Mouse (Mus musculus): Measurements from ENCODE around the gene 2410137M14Rik. TPM values are rescaled to one million over a fixed set of nuclear protein-coding genes. Genes with fewer than 3 reads are reported as not detected.

Gene 2410137M14Rik
- polyA plus RNA-seq, 1 experiment from 2014 or later, result not detected

- H3K4me1 ChIP-seq, result peaks cover 34% of the 10 kb centered on the region
- H3K4me3 ChIP-seq (replicated peaks), result peak overlapping the region; percentile 48
- no peaks in the 10 kb centered on the region for H3K9me3 ChIP-seq (replicated peaks)
- H3K27me3 ChIP-seq, result peaks cover 44% of the 10 kb centered on the region
- peak overlapping the region; percentile 29; the same call in 1 of the 2 replicates for H3K9ac ChIP-seq
- H3K4me2 ChIP-seq (replicated peaks), result peak overlapping the region; percentile 94
- H3K36me3 ChIP-seq, result peaks cover 13% of the 10 kb centered on the region
- WGBS, result under 1% methylated on average over 62 of the region's 62 CpGs
- ATAC-seq (ENCODE audit: insufficient number of reproducible peaks, low FRiP score, low TSS enrichment, low read depth), result peak; percentile 36; the same call in 1 of the 2 replicates
- H3K27ac ChIP-seq (replicated peaks), result no peak overlapping the region
Measured at GRCm38 (mm10) chr17:36947051-36947819, 33.8 kb downstream of the 2410137M14Rik start.

- Histone ChIP-seq H3K27me3 (peaks cover 62% of the 10 kb centered on the region), H3K9ac (no peak overlapping the region), H3K9me3 (replicated peaks) (no peaks in the 10 kb centered on the region), H3K4me3 (replicated peaks) (0 out of 2 replicates have a peak overlapping the region, but pooled peaks have one; percentile 47), H3K4me1 (peaks cover 27% of the 10 kb centered on the region), H3K27ac (replicated peaks) (no peak overlapping the region), H3K36me3 (peaks cover 10% of the 10 kb centered on the region), H3K4me2 (replicated peaks) (no peak overlapping the region)
- ATAC-seq (ENCODE audit: insufficient number of reproducible peaks, low FRiP score, low TSS enrichment, low read depth), result no peak
- WGBS, result 23% methylated on average over 9 of the region's 9 CpGs
Measured at GRCm38 (mm10) chr17:36944121-36944775, 36.8 kb downstream of the 2410137M14Rik start.

GRCm38 (mm10) chr17:36943691-36944090, 37.3 kb downstream of the 2410137M14Rik start:
- Histone ChIP-seq H3K9me3 (replicated peaks) (no peaks in the 10 kb centered on the region), H3K27ac (replicated peaks) (no peak overlapping the region; the same call in 1 of the 2 replicates), H3K4me3 (replicated peaks) (peak overlapping the region; percentile 47), H3K4me1 (peaks cover 27% of the 10 kb centered on the region), H3K27me3 (peaks cover 64% of the 10 kb centered on the region), H3K36me3 (peaks cover 4% of the 10 kb centered on the region), H3K4me2 (replicated peaks) (peak overlapping the region; percentile 84), H3K9ac (no peak overlapping the region)
- 24% methylated on average over 5 of the region's 5 CpGs for WGBS
- ATAC-seq (ENCODE audit: insufficient number of reproducible peaks, low FRiP score, low TSS enrichment, low read depth), result no peak

GRCm38 (mm10) chr17:36942791-36943471, 38.1 kb downstream of the 2410137M14Rik start, which contains the start of gene Rnf39:
TSS of gene Rnf39 (plus strand) at chr17:36942918.
- peak within 1 kb of the TSS; percentile 39 for H3K9ac ChIP-seq
- H3K9me3 ChIP-seq (replicated peaks), result no peaks in the 10 kb centered on the region
- peak within 1 kb of the TSS; percentile 11 for H3K27ac ChIP-seq (replicated peaks)
- peaks cover 64% of the 10 kb centered on the region for H3K27me3 ChIP-seq
- peak; percentile 48; the same call in 1 of the 2 replicates for ATAC-seq (ENCODE audit: insufficient number of reproducible peaks, low FRiP score, low TSS enrichment, low read depth)
- H3K4me2 ChIP-seq (replicated peaks), result peak within 1 kb of the TSS; percentile 84
- H3K36me3 ChIP-seq, result no peaks in the 10 kb centered on the region
- H3K4me1 ChIP-seq, result peaks cover 27% of the 10 kb centered on the region
- peak within 1 kb of the TSS; percentile 47 for H3K4me3 ChIP-seq (replicated peaks)
- 2% methylated on average over 59 of the region's 59 CpGs for WGBS

- 38% methylated on average over 10 of the region's 10 CpGs for WGBS
- H3K36me3 ChIP-seq, result no peaks in the 10 kb centered on the region
- H3K27ac ChIP-seq (replicated peaks), result 0 out of 2 replicates have a peak overlapping the region, but pooled peaks have one; percentile 11
- H3K9me3 ChIP-seq (replicated peaks), result no peaks in the 10 kb centered on the region
- peak overlapping the region; percentile 47 for H3K4me3 ChIP-seq (replicated peaks)
- H3K4me1 ChIP-seq, result peaks cover 24% of the 10 kb centered on the region
- peaks cover 64% of the 10 kb centered on the region for H3K27me3 ChIP-seq
- peak; percentile 53 for ATAC-seq (ENCODE audit: insufficient number of reproducible peaks, low FRiP score, low TSS enrichment, low read depth)
- H3K4me2 ChIP-seq (replicated peaks), result peak overlapping the region; percentile 84
- 0 out of 2 replicates have a peak overlapping the region, but pooled peaks have one; percentile 39 for H3K9ac ChIP-seq
Measured at GRCm38 (mm10) chr17:36942391-36942790, 38.6 kb downstream of the 2410137M14Rik start.

- Histone ChIP-seq H3K9me3 (replicated peaks) (no peaks in the 10 kb centered on the region), H3K4me2 (replicated peaks) (no peak overlapping the region), H3K27me3 (peaks cover 29% of the 10 kb centered on the region), H3K27ac (replicated peaks) (no peak overlapping the region), H3K36me3 (no peaks in the 10 kb centered on the region), H3K9ac (no peak overlapping the region), H3K4me3 (replicated peaks) (no peak overlapping the region), H3K4me1 (peaks cover 9% of the 10 kb centered on the region)
- ATAC-seq (ENCODE audit: insufficient number of reproducible peaks, low FRiP score, low TSS enrichment, low read depth), result no peak
- WGBS, result 82% methylated on average over 2 of the region's 2 CpGs
Measured at GRCm38 (mm10) chr17:36938056-36938455, 43.0 kb downstream of the 2410137M14Rik start.

- no peak overlapping the region for H3K4me3 ChIP-seq (replicated peaks)
- no peaks in the 10 kb centered on the region for H3K27me3 ChIP-seq
- 61% methylated on average over 2 of the region's 2 CpGs for WGBS
- H3K9ac ChIP-seq, result no peak overlapping the region
- H3K4me2 ChIP-seq (replicated peaks), result no peak overlapping the region
- H3K4me1 ChIP-seq, result no peaks in the 10 kb centered on the region
- no peaks in the 10 kb centered on the region for H3K36me3 ChIP-seq
- H3K27ac ChIP-seq (replicated peaks), result no peak overlapping the region
- ATAC-seq (ENCODE audit: insufficient number of reproducible peaks, low FRiP score, low TSS enrichment, low read depth), result no peak
- no peaks in the 10 kb centered on the region for H3K9me3 ChIP-seq (replicated peaks)
Measured at GRCm38 (mm10) chr17:36931806-36932205, 49.2 kb downstream of the 2410137M14Rik start.

GRCm38 (mm10) chr17:36931130-36931529, 49.9 kb downstream of the 2410137M14Rik start:
- Histone ChIP-seq H3K27ac (replicated peaks) (no peak overlapping the region), H3K9ac (no peak overlapping the region), H3K9me3 (replicated peaks) (no peaks in the 10 kb centered on the region), H3K27me3 (no peaks in the 10 kb centered on the region), H3K36me3 (no peaks in the 10 kb centered on the region), H3K4me1 (no peaks in the 10 kb centered on the region), H3K4me2 (replicated peaks) (no peak overlapping the region), H3K4me3 (replicated peaks) (no peak overlapping the region)
- ATAC-seq (ENCODE audit: insufficient number of reproducible peaks, low FRiP score, low TSS enrichment, low read depth), result no peak
- 81% methylated on average over 4 of the region's 4 CpGs for WGBS

- Histone ChIP-seq H3K9me3 (replicated peaks) (no peaks in the 10 kb centered on the region), H3K36me3 (no peaks in the 10 kb centered on the region), H3K4me1 (no peaks in the 10 kb centered on the region), H3K4me2 (replicated peaks) (no peak overlapping the region), H3K27me3 (no peaks in the 10 kb centered on the region), H3K4me3 (replicated peaks) (no peak overlapping the region), H3K9ac (no peak overlapping the region), H3K27ac (replicated peaks) (no peak overlapping the region)
- 64% methylated on average over 6 of the region's 6 CpGs for WGBS
- no peak for ATAC-seq (ENCODE audit: insufficient number of reproducible peaks, low FRiP score, low TSS enrichment, low read depth)
Measured at GRCm38 (mm10) chr17:36930233-36930632, 50.8 kb downstream of the 2410137M14Rik start.

GRCm38 (mm10) chr17:36929236-36929932, 51.7 kb downstream of the 2410137M14Rik start:
- 68% methylated on average over 12 of the region's 12 CpGs for WGBS
- H3K27me3 ChIP-seq, result no peaks in the 10 kb centered on the region
- no peaks in the 10 kb centered on the region for H3K9me3 ChIP-seq (replicated peaks)

More at GRCm38 (mm10) chr17:36929236-36929932, 51.7 kb downstream of the 2410137M14Rik start:
- H3K4me3 ChIP-seq (replicated peaks), result no peak overlapping the region
- H3K4me1 ChIP-seq, result no peaks in the 10 kb centered on the region
- H3K36me3 ChIP-seq, result no peaks in the 10 kb centered on the region
- no peak overlapping the region for H3K9ac ChIP-seq
- no peak for ATAC-seq (ENCODE audit: insufficient number of reproducible peaks, low FRiP score, low TSS enrichment, low read depth)
- H3K27ac ChIP-seq (replicated peaks), result no peak overlapping the region
- H3K4me2 ChIP-seq (replicated peaks), result no peak overlapping the region
